Mouse (Mus musculus) embryonic fibroblast, embryonic 13.5 days (primary cell): ENCODE results near the gene Tra2b.

Source experiments
- CTCF ChIP-seq: IDR thresholded peaks from 2 replicates; pipeline ENCODE4 v1.5.1; 2011; ENCODE audit warnings: mild to moderate bottlenecking, control low read depth, low read length, moderate library complexity, borderline replicate concordance; ENCODE audit not compliant: insufficient read depth
- POLR2A ChIP-seq: IDR thresholded peaks from 2 replicates; pipeline ENCODE4 v1.6.1; 2011; ENCODE audit warnings: low read depth, mild to moderate bottlenecking, control low read depth, low read length, moderate library complexity

- TF ChIP-seq POLR2A (no peak), CTCF (no peak)
Measured at GRCm38 (mm10) chr16:22286996-22287395, 21.2 kb upstream of the Tra2b start.
